Mouse (Mus musculus): ENCODE data around the gene Mthfd2l.

The Mthfd2l gene

DNA sequence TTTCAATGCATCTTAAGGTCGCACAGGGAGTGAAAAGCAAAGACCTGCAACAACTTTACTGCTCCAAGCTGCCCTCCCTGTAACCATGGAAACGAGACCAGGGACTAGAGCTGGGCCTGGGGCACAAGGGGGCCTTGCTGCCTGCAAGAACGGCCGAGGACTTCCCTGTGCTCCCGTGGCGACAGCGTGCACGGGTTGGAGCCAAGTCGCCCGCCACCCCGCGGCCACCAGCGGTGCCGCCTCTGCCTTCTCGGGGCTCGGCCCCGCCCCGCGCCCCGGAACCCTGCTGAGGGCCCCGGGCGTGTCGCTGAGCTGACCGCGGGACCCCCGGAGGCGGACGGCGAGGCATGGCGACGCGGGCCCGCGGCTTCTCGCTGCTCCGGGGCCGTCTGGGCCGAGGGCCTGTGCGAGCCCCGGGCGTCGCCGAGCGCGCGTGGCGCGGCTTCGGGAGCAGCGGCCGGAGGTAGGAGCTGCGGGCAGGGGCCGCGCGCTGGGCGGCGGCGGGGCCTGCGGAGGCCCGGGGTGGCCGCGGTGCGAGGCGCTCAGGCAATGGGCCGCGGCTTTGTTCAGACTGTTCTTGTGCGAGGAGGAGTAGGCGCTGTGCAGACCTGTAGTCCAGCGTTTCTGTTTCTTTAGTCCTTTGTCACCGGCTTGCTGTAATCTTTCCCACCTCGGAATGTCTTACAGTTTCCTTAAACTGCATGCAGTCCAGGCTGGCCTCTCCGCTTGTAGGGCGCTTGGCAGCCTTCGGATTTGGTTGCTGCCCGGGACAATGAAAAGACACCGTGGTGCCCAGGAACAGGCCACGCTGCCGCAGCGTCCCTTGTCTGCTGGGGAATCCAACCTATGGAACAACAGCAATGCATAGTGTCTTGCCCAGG, at the start of gene Mthfd2l:
Gene Mthfd2l, plus strand, starts transcription at position 147 of the 881 bp plus-strand sequence.
- DNase-seq = peak; percentile 84

DNA sequence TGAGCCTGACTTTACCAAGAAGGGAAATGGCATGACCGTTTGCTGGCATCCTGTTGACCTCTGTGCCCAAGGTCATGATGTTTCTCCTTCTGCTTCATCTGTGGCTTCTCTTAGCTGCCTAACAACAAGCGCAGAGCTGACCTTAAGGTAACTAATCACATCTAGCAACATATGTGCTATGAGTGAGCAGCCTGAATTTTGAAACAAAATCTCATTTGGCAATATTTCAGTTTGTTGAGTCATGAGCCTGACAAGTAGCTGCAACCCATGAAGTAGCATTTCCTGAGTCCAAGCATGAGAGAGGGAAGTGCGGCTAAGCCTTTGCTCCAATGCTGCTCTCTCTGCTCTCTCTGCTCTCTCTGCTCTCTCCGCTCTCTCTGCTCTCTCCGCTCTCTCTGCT, 49.2 kb upstream of the Mthfd2l start:
- DNase-seq = peak in 1 of 2 experiments; percentile 3

DNA sequence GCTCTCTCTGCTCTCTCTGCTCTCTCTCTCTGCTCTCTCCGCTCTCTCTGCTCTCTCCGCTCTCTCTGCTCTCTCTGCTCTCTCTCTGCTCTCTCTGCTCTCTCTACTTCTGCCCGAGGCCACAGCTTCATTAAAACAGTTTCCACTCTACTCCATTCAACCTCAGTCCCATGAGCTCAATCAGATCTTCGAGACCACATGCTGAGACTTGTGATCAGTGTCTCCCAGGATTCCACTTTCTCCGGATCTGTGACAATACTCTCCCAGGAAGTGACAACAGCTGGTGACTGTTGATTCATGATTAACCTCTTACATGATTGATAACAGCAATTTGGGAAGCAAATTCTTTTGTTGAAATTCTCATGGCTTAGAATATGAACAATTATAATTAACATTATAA, 48.8 kb upstream of the Mthfd2l start:
- DNase-seq = no peak

DNA sequence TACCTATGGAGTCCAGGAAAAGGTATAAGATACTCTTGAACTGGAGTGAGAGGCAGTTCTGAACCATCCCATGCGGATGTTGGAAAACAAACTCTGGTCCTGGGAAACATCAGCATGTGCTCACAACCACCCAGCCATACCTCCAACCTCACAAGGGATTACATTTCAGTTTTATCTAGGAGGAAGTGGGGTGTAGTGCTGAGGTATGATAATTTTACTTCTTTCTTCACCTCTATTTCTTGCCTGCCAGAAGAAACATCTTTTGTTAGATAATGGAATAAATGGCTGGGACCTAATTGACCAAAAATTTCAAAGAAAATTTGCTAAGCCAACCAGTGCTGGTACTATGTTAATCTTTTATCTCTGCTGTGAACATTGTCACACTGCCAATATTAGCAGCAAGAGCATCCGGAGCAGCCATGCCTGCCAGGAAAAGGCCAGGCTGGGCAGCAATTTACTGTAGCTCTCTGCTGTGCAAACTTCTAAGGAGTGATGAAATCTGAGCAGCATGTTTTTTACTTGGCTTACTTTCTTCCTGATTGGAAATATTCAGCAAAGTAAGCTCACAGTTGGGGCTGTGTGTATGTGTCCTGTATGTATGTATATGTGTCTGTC, 46.2 kb upstream of the Mthfd2l start:
- no peak for DNase-seq

DNA sequence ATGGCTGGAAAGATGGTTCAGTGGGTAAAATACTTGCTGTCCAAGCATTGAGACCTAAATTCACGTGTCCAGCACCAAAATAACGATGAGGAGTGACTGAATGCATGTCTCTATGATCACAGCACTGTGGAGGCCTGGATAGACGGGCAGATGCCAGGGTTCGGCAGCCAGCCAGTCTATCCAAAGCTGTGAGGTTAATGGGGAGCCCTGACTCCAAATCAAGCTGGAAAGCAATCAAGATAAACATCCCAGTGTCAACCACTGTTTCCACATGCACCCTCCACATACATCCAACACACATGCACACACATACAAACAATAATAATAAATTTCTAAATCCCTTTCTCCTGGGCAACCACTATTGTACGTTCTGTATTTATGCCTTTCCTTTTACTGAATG, 42.3 kb upstream of the Mthfd2l start:
- no peak for DNase-seq

DNA sequence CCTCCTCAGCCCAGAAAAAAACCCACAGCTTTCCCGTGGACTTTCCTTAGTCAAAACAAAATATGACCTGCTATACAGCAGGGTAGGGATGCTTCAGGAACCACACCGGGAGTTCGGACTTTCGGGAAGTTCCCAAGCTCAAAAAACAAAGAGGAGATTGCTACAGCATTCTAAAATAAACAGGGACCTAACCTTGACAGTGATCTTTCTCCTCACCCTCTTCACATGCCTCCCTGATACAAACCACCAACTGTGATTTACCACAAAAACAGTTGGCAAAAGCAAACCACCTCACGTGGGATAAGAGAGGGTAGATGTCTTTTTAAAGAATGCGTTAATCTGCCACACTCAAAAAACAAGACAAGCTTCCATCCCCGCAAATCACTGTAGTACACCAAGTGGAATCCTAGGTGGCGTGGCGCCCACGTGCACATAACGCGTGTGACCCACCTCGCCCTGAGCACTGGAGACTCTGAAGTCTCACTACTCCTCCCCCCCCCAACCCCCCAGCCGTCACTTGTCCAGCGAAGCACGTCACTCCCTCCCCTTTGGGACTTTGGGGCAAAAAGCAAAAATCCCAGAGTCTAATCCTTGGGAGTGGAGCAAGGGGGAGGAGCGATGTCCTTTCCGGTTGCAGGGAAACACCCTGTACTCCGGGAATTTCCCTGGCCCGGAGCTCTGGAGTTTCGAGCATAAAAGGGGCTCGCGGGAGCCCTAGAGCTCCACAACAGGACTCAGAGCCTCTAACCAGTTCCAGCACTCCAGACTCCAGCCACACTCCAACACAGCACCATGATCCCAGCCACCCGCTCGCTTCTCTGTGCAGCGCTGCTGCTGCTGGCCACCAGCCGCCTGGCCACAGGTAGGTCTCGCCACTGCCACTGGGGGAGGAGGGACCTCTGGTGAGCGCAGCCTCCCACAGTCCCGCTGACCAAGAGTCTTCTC, 40.1 kb upstream of the Mthfd2l start, which contains the start of gene Cxcl1:
Gene Cxcl1, plus strand, starts transcription at position 723 of the 945 bp plus-strand sequence.
- no peak for DNase-seq

DNA sequence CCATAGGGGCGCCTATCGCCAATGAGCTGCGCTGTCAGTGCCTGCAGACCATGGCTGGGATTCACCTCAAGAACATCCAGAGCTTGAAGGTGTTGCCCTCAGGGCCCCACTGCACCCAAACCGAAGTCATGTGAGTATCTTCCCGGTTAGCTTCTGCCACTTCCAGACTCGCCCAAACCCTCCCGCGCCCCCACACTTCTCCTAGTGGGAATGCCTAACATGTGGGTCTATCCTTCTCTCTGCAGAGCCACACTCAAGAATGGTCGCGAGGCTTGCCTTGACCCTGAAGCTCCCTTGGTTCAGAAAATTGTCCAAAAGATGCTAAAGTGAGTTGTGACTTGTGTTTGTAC, 39.5 kb upstream of the Mthfd2l start:
- DNase-seq = no peak

DNA sequence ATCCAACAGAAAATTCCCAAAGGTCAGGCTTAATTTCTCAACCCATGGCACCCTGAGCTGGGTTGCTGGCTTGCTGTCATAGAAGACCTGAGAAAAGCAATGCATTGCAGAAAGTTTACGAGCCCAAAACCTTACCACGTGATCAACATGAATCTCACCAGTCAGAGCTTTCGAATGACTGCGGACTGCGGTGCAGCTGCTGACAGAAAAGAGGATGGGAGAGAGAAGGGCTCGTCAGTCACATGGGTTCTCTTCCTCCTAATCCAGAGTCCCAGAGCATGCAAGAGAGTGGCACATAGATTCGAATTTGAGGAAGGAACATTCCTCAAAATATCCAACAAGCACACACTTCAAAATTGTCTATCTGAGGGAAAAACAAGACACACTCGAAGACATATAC, 36.7 kb upstream of the Mthfd2l start:
- no peak for DNase-seq

DNA sequence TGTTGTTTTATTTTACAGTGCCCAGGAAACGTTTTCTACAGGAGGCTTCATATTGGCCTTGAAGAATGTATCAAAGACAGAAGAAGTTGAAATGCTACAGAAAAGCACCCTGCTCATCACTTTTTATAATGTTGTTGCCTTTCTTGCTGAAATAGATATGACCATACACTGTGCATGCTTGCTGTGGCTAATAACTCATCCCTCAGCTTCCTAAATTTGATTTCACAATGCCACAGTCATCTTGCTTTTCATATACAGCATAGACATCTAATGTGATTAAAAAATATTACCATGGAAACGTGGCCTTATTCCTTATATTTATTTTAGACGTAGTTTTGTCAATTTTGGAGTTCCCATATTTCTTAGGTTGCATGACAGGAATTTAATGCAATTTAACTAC, 33.5 kb upstream of the Mthfd2l start:
- DNase-seq = no peak

DNA sequence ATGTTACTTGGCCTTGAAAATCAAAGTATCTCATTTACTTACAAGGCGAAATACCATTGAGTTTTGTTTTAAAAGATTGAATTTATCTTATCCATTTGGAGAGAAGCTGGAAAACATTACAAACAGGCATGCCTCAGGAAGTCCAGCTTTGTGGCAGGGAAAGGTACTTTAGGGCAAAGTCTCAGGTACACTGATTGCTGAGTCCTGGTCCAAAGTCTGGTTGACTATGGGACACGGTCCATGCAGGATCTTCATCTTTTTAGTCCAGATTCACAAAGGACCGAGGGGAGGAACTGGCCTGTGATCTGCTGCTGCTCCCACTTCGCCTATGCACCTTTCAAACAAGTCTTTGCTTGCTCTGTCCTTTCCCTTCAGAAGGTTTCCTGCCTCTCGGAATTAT, 31.6 kb upstream of the Mthfd2l start:
- DNase-seq = no peak

DNA sequence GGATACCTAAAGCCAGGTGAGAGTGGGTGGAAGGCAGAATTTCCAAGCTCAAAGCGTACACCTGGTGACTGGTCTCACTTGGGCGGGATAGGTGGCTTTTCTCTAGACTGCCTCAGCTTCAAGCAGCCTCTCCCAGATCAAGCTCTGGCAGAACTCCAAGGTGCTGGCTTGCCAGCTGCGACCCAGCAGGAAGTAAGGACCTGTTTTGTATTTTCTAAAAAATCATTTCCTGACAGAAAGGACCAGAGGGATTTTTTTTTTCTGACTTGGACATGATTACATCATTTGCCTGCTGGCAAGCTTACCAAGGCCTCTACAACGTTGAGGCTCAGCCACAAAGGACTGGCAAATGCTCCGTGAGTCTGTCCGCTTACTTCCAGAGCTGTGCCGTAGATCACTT, 30.8 kb upstream of the Mthfd2l start:
- DNase-seq = no peak

DNA sequence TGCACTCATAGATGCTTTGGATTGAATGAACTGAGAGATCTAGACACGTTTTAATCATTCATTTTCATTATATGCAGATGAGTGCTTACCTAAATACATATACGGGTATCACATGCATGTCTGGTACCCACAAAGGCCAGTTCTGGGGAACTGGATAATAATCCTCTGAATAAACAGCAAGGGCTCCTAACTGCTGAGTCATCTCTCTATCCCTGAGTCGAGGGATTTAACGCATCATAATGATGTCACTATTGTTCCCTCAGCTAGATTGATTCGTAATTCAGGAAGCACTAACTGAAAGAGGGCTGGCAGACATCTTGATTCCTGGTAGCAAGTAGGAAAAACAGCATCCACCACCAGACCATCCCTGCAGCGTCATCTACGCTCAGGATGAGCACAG, 30.2 kb upstream of the Mthfd2l start:
- DNase-seq = no peak

DNA sequence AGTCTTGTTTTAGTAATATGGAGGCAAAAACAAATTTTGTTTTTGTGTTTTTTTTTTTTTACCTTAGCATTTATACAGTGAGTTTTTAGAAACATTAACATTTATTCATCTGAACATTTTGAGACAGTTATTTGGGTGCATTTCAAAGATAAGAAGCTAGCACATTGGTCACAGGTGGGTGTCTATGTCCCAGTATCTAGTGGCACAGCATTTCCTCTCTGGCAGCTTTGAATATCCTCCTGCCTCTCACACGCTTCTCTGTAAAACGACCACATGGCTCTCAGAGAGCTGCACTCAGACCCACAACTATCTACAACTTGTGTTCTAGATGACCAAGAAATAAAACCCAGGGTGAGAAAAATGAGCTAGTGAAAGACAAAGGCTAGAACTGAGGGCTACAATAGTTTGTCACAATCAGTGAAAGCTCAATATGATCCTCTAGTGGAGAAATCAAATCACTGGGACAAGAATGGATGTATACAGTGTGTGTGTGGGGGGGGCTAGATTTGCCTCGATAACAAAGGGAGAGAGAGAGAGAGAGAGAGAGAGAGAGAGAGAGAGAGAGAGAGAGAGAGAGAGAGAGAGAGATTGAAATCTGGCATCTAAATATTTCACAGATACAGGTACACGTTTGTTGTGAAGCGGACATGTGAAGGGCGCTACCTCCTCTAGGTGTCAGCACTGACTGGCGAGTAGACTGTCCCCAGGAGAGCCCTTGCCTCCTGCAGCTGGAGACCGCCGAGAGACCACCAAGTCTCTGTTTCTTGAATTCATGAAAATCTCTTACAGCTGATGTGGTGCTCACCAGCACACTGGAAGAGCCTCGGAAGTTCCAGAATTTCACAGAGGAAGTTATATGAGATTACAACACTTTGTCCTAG, 28.3 kb upstream of the Mthfd2l start:
- peak; percentile 19 to 24 for DNase-seq

DNA sequence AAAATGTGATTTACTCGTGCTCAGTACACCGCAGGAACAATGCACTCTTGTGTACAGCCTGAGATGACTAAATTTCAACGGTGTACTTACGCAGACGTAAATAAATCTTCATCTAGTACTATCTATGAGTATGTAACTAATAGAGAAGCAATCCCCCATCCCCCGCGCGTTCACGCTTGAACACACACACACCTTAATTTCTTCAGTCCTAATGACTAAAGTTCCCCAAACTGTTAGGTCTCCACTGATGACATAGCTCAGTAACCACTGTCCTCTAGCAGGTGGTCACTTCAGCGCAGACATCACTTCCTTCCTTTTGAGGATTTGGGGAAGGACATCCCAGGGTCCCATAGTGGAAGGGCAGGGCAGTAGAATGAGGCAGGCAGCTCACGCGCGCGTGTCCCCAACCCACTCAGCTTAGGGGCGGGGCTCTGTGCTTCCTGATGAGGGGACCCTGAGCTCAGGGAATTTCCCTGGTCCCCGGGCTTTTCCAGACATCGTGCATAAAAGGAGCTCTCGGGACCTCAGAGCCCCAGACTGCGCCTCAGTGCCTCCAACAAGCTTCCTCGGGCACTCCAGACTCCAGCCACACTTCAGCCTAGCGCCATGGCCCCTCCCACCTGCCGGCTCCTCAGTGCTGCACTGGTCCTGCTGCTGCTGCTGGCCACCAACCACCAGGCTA, 27.4 kb upstream of the Mthfd2l start, which contains the start of gene Cxcl2:
Gene Cxcl2, plus strand, starts transcription at position 533 of the 682 bp plus-strand sequence.
- peak; percentile 17 to 38 for DNase-seq

DNA sequence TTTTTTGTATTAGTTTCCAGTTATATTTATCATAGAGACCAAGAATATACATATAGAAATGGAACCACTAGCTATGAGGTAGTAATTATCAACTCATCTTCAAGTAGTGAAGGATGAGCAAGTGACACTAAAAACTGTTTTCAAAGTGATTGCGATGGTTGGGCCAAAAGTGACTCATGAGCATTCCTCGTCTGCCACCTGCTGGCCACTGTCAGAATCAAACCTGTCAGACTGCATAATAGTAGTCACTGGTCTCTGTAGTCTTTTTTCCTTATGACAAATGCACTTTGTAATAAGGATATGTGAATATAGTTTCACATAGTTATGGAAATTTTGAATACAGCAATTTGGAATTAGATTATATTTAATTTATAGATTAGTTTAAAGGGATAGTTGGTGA, 21.9 kb upstream of the Mthfd2l start:
- peak; percentile 62 to 69 for DNase-seq

DNA sequence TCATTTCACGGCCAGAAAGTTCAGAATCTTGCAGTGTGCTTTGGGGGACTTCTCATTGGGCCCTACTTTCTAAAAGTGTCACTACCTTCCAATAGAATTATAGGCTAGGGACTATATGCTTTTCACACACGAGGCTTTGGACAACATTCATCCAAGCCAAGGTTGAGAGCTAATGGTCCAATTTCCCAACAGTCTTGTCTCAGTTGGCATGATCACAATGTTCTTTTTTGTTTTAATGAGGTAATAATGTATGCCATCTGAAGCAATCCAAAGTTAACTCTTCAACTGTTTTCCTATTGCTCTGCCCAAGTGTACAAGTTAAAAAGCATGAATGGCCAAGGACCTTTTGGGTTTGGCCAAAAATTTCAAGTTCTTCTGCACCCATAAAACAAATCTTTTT, 11.4 kb upstream of the Mthfd2l start:
- no peak for DNase-seq

DNA sequence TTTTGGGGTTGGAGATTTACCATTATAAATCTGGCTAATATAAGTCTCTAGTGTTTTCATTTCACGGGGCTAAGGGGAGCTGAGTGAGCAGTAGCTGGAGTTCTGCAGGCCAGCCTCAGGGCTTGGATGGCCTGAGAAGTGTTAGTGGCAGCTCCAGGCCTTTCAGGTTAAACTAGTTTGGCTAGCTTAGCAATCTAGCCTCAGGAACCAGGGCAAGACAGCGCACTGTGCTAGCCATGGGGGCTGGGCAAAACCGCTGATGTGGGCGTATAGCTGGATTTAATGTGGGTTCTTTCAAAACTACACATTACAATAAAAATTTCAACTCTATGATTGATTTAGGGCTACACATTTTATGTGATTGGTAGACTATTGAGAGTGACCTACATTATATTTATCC, 8.0 kb upstream of the Mthfd2l start:
- DNase-seq = no peak

DNA sequence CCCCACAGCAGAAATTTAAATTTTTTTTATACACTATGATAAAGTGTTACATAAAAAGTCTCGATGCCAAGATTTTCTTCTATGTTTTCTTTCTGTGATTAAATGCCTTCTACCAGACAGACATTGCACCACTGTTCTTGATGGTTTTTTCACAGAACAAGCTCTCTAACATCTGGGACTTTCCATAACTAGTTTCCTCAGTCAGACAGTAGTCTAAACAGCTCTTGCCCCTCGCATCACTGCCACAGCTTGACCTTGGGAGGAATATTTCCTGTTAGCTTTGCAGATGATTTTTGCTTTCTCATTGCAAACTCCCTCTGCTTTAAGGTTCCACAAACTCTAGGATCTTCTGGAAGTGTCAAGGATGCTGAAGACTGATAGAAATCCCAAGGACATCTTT, 371 bp upstream of the Mthfd2l start:
- no peak for DNase-seq

DNA sequence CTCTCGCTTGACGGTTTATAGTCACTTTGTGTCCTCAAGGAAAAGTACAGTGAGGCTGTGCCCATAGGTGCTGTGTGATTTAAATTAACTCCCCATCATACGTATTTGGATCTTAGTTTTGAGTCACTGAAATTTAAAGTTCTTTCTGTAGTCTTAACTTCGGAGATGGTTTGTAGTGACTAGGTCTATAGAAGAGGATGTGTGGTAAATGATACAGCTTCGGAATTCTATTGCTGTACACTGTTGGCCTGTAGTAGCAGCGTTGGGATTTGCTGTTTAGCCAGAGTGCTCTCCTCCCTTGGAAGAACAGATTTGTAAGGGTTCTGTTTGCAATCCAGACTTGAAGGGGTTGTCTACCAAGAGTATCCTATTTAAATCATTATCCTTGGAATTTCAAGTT, 994 bp downstream of the Mthfd2l start:
- DNase-seq = no peak

DNA sequence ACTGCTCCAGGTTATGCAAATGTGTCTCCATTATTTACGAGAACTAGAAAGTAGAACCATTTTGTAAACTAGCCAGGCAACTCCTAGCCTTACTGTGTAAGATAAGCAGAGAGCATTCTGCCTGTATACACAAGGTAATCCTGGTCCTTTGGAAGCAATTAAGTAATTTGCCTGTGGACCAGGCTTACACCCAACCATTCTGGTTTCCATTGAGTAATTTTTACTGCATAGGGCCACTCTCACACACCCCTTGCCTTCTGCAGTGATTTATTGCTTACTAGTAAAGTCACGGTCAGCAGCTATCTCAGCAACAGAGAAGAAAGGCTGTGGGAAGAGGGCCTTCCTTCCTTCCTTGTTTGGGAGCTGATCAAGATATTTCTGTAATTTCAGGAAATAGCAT, 5.8 kb downstream of the Mthfd2l start:
- no peak for DNase-seq

DNA sequence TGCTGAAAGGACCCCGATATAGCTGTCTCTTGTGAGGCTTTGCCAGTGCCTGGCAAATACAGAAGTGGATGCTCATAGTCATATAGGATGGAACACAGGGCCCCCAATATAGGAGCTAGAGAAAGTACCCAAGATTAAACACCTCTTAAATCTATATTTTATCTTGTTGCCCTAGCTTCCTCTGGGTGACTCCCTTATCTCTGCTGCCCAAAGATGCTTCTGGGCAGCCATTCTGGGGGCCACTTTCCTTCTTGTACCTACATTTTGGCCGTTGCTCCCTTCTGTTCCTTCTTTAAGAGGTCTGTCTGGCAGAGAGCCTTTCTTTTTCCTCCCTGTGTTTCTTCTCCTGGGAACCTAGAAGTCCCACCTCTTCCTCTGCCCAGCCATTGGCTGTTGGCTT, 14.5 kb downstream of the Mthfd2l start:
- DNase-seq = no peak

DNA sequence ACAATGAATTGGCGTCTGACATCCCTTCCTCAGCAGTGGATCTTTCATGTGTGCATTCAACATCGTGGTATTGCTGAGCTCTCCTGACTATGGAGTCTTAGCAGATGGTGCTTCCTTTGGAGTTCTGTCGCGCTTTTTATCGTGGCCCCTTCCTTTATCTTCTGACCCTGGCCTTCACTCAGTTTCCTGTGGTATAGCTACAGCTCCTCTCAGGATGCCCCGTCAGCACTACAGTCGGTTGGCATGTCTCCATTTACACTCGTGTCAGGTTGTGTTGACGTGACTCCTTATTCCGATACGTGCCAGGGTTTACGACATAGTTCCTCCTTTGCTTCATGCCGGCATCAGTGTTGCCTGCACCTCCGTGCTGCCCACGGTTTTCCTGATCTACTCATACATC, 18.6 kb downstream of the Mthfd2l start:
- DNase-seq = no peak
